Mouse (Mus musculus): ENCODE data around the gene Xlr5a.
"Not testable (repeated sequence)": the region's sequence is repeated elsewhere in the genome, so short reads cannot be mapped to it uniquely, and the experiment has no call there.

- not testable (repeated sequence) for TF ChIP-seq CTCF, POLR2A (IDR thresholded peaks at IDR 0.05; ENCODE audit: extremely low read depth, insufficient read depth, low read length)
These were observed 49.9 kb downstream of the Xlr5a start, which contains the start of gene Xlr4c for GRCm38 (mm10) chrX:73242821-73243325.
